In the genomic region with DNA sequence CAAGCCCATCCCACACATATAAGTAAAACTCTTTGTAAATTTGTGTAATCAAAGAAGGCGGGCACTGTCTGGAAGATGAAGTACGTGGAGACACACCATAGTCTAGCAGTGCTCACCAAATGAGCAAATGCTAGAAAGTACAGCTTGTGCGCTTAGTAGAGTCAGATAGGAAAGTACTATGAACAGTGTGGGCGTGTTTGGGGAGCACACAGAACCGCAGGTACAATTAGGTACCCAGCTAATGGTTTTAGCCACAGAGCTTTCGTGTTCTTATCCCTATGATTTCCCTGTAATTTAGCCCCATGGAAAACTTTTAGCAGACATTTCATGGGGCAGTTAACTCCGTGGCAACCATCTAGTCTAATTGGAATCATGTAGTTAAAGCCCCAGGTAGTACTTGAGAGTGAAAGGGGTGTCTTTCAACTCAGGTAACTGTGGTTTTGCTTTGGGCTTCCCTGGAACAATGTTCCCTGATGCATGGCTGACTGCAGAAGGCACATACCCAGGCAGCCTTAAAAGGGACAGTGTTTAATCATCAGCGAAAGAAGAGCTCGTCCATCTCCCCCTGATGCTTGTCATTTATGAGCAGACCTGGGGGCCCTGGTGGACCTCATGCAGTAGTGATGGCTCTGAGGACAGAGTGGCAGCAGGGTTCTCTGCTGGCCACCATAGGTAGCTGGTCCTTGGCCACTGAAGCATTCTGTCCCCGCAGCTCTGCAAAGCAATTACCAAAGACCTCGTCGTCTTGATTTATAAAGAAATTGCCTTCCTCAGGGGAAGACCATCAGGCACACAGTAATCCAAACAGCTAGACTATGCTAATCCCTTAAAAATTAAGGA, we compare ENCODE assay signal across 22 mouse cellular contexts.
DNase-seq lines count a peak whose midpoint lies in the region; ATAC-seq lines count a peak whose summit lies in the region.
"Had no signal": no experiment of that assay in that cellular context is flagged by ENCODE, and none has a peak within 500 bp of the region (broad histone marks: within the 10 kb centered on the region; RNA-seq: fewer than 3 reads in every experiment).

No protein-coding gene starts in this region.

- H3K4me1 ChIP-seq in hindbrain, embryonic 15.5 days (replicated peaks): no peaks in the 10 kb centered on the region
- H3K4me1 ChIP-seq in hindbrain, embryonic 13.5 days (replicated peaks): no peaks in the 10 kb centered on the region
- no peaks in the 10 kb centered on the region for H3K4me1 ChIP-seq in midbrain, embryonic 16.5 days (ENCODE audit: control insufficient read depth, insufficient read depth, low read length)
- H3K4me1 ChIP-seq in midbrain, embryonic 13.5 days (replicated peaks): no peaks in the 10 kb centered on the region
- H3K4me1 ChIP-seq in neural tube, embryonic 15.5 days: peaks cover 7% of the 10 kb centered on the region; the same call in 1 of the 2 replicates
- H3K4me1 ChIP-seq: embryonic facial prominence, embryonic 15.5 days; forebrain, embryonic 10.5 days; heart, embryonic 12.5 days had no signal

- no peak overlapping the region for H3K4me3 ChIP-seq in hindbrain, embryonic 15.5 days
- no peak overlapping the region for H3K4me3 ChIP-seq in hindbrain, embryonic 13.5 days
- no peak overlapping the region for H3K4me3 ChIP-seq in midbrain, embryonic 16.5 days (ENCODE audit: low read depth, low read length)
- H3K4me3 ChIP-seq in midbrain, embryonic 13.5 days (replicated peaks): no peak overlapping the region
- H3K4me3 ChIP-seq in neural tube, embryonic 15.5 days (replicated peaks): no peak overlapping the region
- H3K4me3 ChIP-seq: embryonic facial prominence, embryonic 15.5 days; erythroblast, embryonic 14.5 days; forebrain, embryonic 10.5 days; heart, adult 2 months; heart, embryonic 12.5 days had no signal

- no peaks in the 10 kb centered on the region for H3K36me3 ChIP-seq in hindbrain, embryonic 15.5 days
- no peaks in the 10 kb centered on the region for H3K36me3 ChIP-seq in hindbrain, embryonic 13.5 days
- H3K36me3 ChIP-seq in midbrain, embryonic 16.5 days (ENCODE audit: control insufficient read depth, insufficient read depth, low read length): no peaks in the 10 kb centered on the region
- H3K36me3 ChIP-seq in midbrain, embryonic 13.5 days: no peaks in the 10 kb centered on the region
- no peaks in the 10 kb centered on the region for H3K36me3 ChIP-seq in neural tube, embryonic 15.5 days
- H3K36me3 ChIP-seq: embryonic facial prominence, embryonic 15.5 days; forebrain, embryonic 10.5 days; heart, embryonic 12.5 days had no signal

- H3K27ac ChIP-seq in hindbrain, embryonic 15.5 days (replicated peaks): no peak overlapping the region
- H3K27ac ChIP-seq in hindbrain, embryonic 13.5 days: no peak overlapping the region
- no peak overlapping the region for H3K27ac ChIP-seq in midbrain, embryonic 16.5 days (ENCODE audit: low read length)
- H3K27ac ChIP-seq in midbrain, embryonic 13.5 days: no peak overlapping the region
- H3K27ac ChIP-seq in neural tube, embryonic 15.5 days (replicated peaks): peak overlapping the region; percentile 19; the same call in 1 of the 2 replicates
- H3K27ac ChIP-seq: embryonic facial prominence, embryonic 15.5 days; forebrain, embryonic 10.5 days; heart, adult 2 months had no signal

- no peaks in the 10 kb centered on the region for H3K27me3 ChIP-seq in hindbrain, embryonic 15.5 days
- H3K27me3 ChIP-seq in hindbrain, embryonic 13.5 days: no peaks in the 10 kb centered on the region
- no peaks in the 10 kb centered on the region for H3K27me3 ChIP-seq in midbrain, embryonic 16.5 days (ENCODE audit: control insufficient read depth, insufficient read depth, low read depth, low read length)
- no peaks in the 10 kb centered on the region for H3K27me3 ChIP-seq in midbrain, embryonic 13.5 days
- H3K27me3 ChIP-seq in neural tube, embryonic 15.5 days (replicated peaks): no peaks in the 10 kb centered on the region
- H3K27me3 ChIP-seq: embryonic facial prominence, embryonic 15.5 days; heart, embryonic 12.5 days had no signal

- H3K4me2 ChIP-seq in hindbrain, embryonic 15.5 days: no peak overlapping the region
- no peak overlapping the region for H3K4me2 ChIP-seq in hindbrain, embryonic 13.5 days
- no peak overlapping the region for H3K4me2 ChIP-seq in midbrain, embryonic 16.5 days (ENCODE audit: low read length)
- H3K4me2 ChIP-seq in midbrain, embryonic 13.5 days (replicated peaks): no peak overlapping the region
- H3K4me2 ChIP-seq in neural tube, embryonic 15.5 days: no peak overlapping the region
- H3K4me2 ChIP-seq: embryonic facial prominence, embryonic 15.5 days; heart, embryonic 12.5 days had no signal

- ATAC-seq in hindbrain, embryonic 15.5 days (ENCODE audit: low FRiP score, low read depth): peak; percentile 38
- no peak for ATAC-seq in hindbrain, embryonic 13.5 days (ENCODE audit: low FRiP score)
- ATAC-seq in midbrain, embryonic 16.5 days: peak; percentile 58; the same call in 1 of the 2 replicates
- ATAC-seq in midbrain, embryonic 13.5 days: no peak
- peak; percentile 82 for ATAC-seq in neural tube, embryonic 15.5 days (ENCODE audit: low FRiP score)
- ATAC-seq: forebrain, embryonic 16.5 days; inflammation-experienced regulatory T-cells, adult 6 months; intestine, postnatal 0 days had no signal

- 81% methylated on average over 12 of the region's 12 CpGs for WGBS in hindbrain, embryonic 15.5 days
- WGBS in hindbrain, embryonic 13.5 days: 80% methylated on average over 12 of the region's 12 CpGs
- 77% methylated on average over 12 of the region's 12 CpGs for WGBS in midbrain, embryonic 16.5 days
- WGBS in midbrain, embryonic 13.5 days: 84% methylated on average over 12 of the region's 12 CpGs
- WGBS in neural tube, embryonic 15.5 days: 66% methylated on average over 12 of the region's 12 CpGs

- peak; percentile 33 to 36 for DNase-seq in cerebellum, postnatal 25 days
- DNase-seq in cerebellum, adult 11 months: no peak
- DNase-seq: adrenal gland, adult 2 months; adrenal gland, postnatal 25 days; cerebellum, adult 9-11 months; embryo, embryonic 11 days; gastrocnemius, postnatal 10 days; heart, adult 2 months; heart, postnatal 4 days; kidney, adult 8-10 months had no signal

- H3K9me3 ChIP-seq in hindbrain, embryonic 15.5 days: no peaks in the 10 kb centered on the region
- no peaks in the 10 kb centered on the region for H3K9me3 ChIP-seq in hindbrain, embryonic 13.5 days
- H3K9me3 ChIP-seq in midbrain, embryonic 16.5 days (replicated peaks; ENCODE audit: control insufficient read depth, low read length, poor library complexity, severe bottlenecking): no peaks in the 10 kb centered on the region
- H3K9me3 ChIP-seq in midbrain, embryonic 13.5 days: no peaks in the 10 kb centered on the region
- no peaks in the 10 kb centered on the region for H3K9me3 ChIP-seq in neural tube, embryonic 15.5 days (replicated peaks)
- H3K9me3 ChIP-seq: embryonic facial prominence, embryonic 15.5 days; forebrain, embryonic 10.5 days; heart, embryonic 12.5 days had no signal

- H3K9ac ChIP-seq in hindbrain, embryonic 15.5 days: no peak overlapping the region
- no peak overlapping the region for H3K9ac ChIP-seq in hindbrain, embryonic 13.5 days
- no peak overlapping the region for H3K9ac ChIP-seq in midbrain, embryonic 16.5 days (ENCODE audit: low read depth, low read length)
- H3K9ac ChIP-seq in midbrain, embryonic 13.5 days (replicated peaks): no peak overlapping the region
- H3K9ac ChIP-seq in neural tube, embryonic 15.5 days (replicated peaks): no peak overlapping the region
- H3K9ac ChIP-seq: embryonic facial prominence, embryonic 15.5 days; heart, embryonic 12.5 days had no signal

Comparison
In these comparisons a context has a peak if more than half of its experiments do, and no peak if none do; other contexts are left out.
1. ATAC-seq: peak in hindbrain, embryonic 15.5 days (single experiment), midbrain, embryonic 16.5 days (single experiment) and neural tube, embryonic 15.5 days (single experiment); none in hindbrain, embryonic 13.5 days (single experiment) and midbrain, embryonic 13.5 days (single experiment).